Comparison of ENCODE assay signal across 12 mouse cellular contexts in the genomic region with DNA sequence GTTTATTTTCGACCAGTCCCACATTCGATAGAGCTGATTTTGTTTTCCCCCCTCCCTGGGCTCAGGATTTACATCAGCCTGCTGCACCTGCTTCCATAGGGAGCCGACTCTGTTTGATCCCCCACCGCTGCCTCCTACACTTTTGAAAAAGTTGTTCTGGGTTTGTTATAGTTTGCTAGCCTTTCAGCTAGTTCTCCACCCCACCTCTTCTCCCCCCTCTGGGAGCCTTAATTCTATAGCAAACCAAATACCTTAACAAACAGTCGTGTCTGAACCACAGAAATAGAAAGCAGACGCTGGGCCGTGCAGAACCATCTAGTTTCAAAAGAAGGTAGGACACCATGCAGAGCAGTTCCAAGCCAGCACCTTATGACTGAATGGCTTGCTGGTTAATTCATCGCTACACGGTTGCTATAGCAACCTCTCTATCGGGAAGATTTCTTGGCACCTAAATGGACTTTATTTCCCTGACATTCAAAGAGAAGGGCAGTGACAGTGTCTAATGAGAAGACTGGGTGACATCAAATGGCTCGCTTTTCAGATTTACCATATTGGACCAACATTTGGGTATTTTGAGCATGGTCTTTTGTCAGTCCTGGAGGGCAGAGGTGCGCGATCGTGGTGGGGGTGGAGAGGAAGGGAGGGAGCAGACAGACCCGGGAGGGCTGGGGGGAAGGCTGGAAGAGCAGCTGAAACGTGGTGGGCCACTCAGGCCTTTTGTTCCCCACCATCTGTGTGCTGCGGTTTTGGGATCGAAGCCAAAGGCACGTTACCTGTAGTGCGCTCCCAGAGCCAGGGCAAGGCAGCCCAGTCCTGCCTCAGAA. TPM values are rescaled to one million over a fixed set of nuclear protein-coding genes. Genes with fewer than 3 reads are reported as not detected.
DNase-seq lines count a peak whose midpoint lies in the region; ATAC-seq lines count a peak whose summit lies in the region.
"Had no signal": no experiment of that assay in that cellular context is flagged by ENCODE, and none has a peak within 500 bp of the region (broad histone marks: within the 10 kb centered on the region; RNA-seq: fewer than 3 reads in every experiment).

No protein-coding gene starts in this region.

- peak overlapping the region; percentile 34 for H3K4me2 ChIP-seq in hindbrain, embryonic 12.5 days (replicated peaks)
- H3K4me2 ChIP-seq in midbrain, embryonic 15.5 days: peak overlapping the region; percentile 40
- H3K4me2 ChIP-seq: liver, embryonic 11.5 days had no signal

- no peak overlapping the region for H3K9ac ChIP-seq in hindbrain, embryonic 12.5 days
- H3K9ac ChIP-seq in midbrain, embryonic 15.5 days: no peak overlapping the region

- H3K27ac ChIP-seq in hindbrain, embryonic 12.5 days: peak overlapping the region; percentile 88
- H3K27ac ChIP-seq in midbrain, embryonic 15.5 days: peak overlapping the region; percentile 84

- WGBS in hindbrain, embryonic 12.5 days: 19% methylated on average over 20 of the region's 20 CpGs
- WGBS in midbrain, embryonic 15.5 days: 6% methylated on average over 20 of the region's 20 CpGs

- no peaks in the 10 kb centered on the region for H3K36me3 ChIP-seq in hindbrain, embryonic 12.5 days
- H3K36me3 ChIP-seq in midbrain, embryonic 15.5 days (replicated peaks): no peaks in the 10 kb centered on the region

- DNase-seq in ZHBTc4 (ENCODE audit: low read depth, low spot score): peak; percentile 35
- DNase-seq in embryo, embryonic 10.5 days (ENCODE audit: low spot score): peak; percentile 70
- no peak for DNase-seq in T-cell, adult 2 months (ENCODE audit: low spot score)
- DNase-seq in gastrocnemius, postnatal 36 days: no peak
- DNase-seq in right cerebral cortex, adult 18-20 months: no peak
- DNase-seq: cerebellum, adult 11 months; gastrocnemius, postnatal 10 days had no signal

- intact Hi-C loops in gastrocnemius, postnatal 36 days (cut with DNase I): no loop called here

- peaks cover 52% of the 10 kb centered on the region for H3K4me1 ChIP-seq in hindbrain, embryonic 12.5 days
- peaks cover 55% of the 10 kb centered on the region for H3K4me1 ChIP-seq in midbrain, embryonic 15.5 days

- H3K4me3 ChIP-seq in hindbrain, embryonic 12.5 days: no peak overlapping the region
- peak overlapping the region; percentile 6; the same call in 1 of the 2 replicates for H3K4me3 ChIP-seq in midbrain, embryonic 15.5 days
- H3K4me3 ChIP-seq: myocyte had no signal

- H3K27me3 ChIP-seq in hindbrain, embryonic 12.5 days: no peaks in the 10 kb centered on the region
- no peaks in the 10 kb centered on the region for H3K27me3 ChIP-seq in midbrain, embryonic 15.5 days (replicated peaks)

- peak; percentile 84 for ATAC-seq in hindbrain, embryonic 12.5 days (ENCODE audit: low FRiP score)
- ATAC-seq in midbrain, embryonic 15.5 days (replicated peaks): peak; percentile 92
- ATAC-seq: intestine, embryonic 16.5 days had no signal

- no peaks in the 10 kb centered on the region for H3K9me3 ChIP-seq in hindbrain, embryonic 12.5 days (replicated peaks)
- H3K9me3 ChIP-seq in midbrain, embryonic 15.5 days: no peaks in the 10 kb centered on the region

RNA-seq across cellular contexts. Expression of gene Gm10260, which starts 13.2 kb away (rescaled TPM):
- 1.2 and 3.2 TPM in 2 replicates for polyA plus RNA-seq in hindbrain, embryonic 12.5 days (2016; fragmentation: Nextera tagmentation; extraction: Ambion mirVana)
- polyA plus RNA-seq in midbrain, embryonic 15.5 days (2015; fragmentation: Nextera tagmentation; extraction: Ambion mirVana): 0.96 and 5.1 TPM in 2 replicates
- total RNA-seq in gastrocnemius, postnatal 36 days (2021): 100 to 1,000 TPM in 1 of 2 experiments, 10 to 100 TPM in 1; 80.3 to 112 TPM

Comparison
In these comparisons a context has a peak if more than half of its experiments do, and no peak if none do; other contexts are left out.
1. DNase-seq: peak in ZHBTc4 (single experiment) and embryo, embryonic 10.5 days (single experiment); none in T-cell, adult 2 months (single experiment), gastrocnemius, postnatal 36 days (0 of 2) and right cerebral cortex, adult 18-20 months (single experiment).